9 mouse cellular contexts compared by ENCODE assay signal in genomic region chr11:79144043-79144591, GRCm38 (mm10). TPM values are rescaled to one million over a fixed set of nuclear protein-coding genes. Genes with fewer than 3 reads are reported as not detected.
DNase-seq lines count a peak whose midpoint lies in the region; ATAC-seq lines count a peak whose summit lies in the region.
"Had no signal": no experiment of that assay in that cellular context is flagged by ENCODE, and none has a peak within 500 bp of the region (broad histone marks: within the 10 kb centered on the region; RNA-seq: fewer than 3 reads in every experiment).

No protein-coding gene starts in this region.

- peak overlapping the region; percentile 81 for H3K4me3 ChIP-seq in lung, embryonic 16.5 days (ENCODE audit: low read length)
- H3K4me3 ChIP-seq in forebrain, embryonic 16.5 days (replicated peaks; ENCODE audit: low read length) = peak overlapping the region; percentile 91; the same call in 1 of the 2 replicates
- no peak overlapping the region for H3K4me3 ChIP-seq in liver, embryonic 12.5 days
- no peak overlapping the region; the same call in 1 of the 2 replicates for H3K4me3 ChIP-seq in stomach, embryonic 16.5 days (replicated peaks; ENCODE audit: low read length)

- H3K36me3 ChIP-seq in lung, embryonic 16.5 days (ENCODE audit: control insufficient read depth, insufficient read depth, low read length) = no peaks in the 10 kb centered on the region
- H3K36me3 ChIP-seq in forebrain, embryonic 16.5 days (ENCODE audit: control insufficient read depth, insufficient read depth) = no peaks in the 10 kb centered on the region
- no peaks in the 10 kb centered on the region for H3K36me3 ChIP-seq in liver, embryonic 12.5 days
- H3K36me3 ChIP-seq in stomach, embryonic 16.5 days (ENCODE audit: control insufficient read depth, insufficient read depth, low read length) = no peaks in the 10 kb centered on the region

- H3K9ac ChIP-seq in lung, embryonic 16.5 days (ENCODE audit: low read length) = no peak overlapping the region
- no peak overlapping the region for H3K9ac ChIP-seq in forebrain, embryonic 16.5 days (replicated peaks; ENCODE audit: low read depth, low read length)
- H3K9ac ChIP-seq in liver, embryonic 12.5 days = no peak overlapping the region; the same call in 1 of the 2 replicates
- H3K9ac ChIP-seq in stomach, embryonic 16.5 days (ENCODE audit: low read length) = no peak overlapping the region

- no peak overlapping the region; the same call in 1 of the 2 replicates for H3K27ac ChIP-seq in lung, embryonic 16.5 days (ENCODE audit: low read length)
- H3K27ac ChIP-seq in forebrain, embryonic 16.5 days (ENCODE audit: low read length) = no peak overlapping the region
- no peak overlapping the region for H3K27ac ChIP-seq in liver, embryonic 12.5 days
- no peak overlapping the region for H3K27ac ChIP-seq in stomach, embryonic 16.5 days (ENCODE audit: low read length)

- WGBS in lung, embryonic 16.5 days = 79% methylated on average over 2 of the region's 2 CpGs
- WGBS in forebrain, embryonic 16.5 days = 70% methylated on average over 2 of the region's 2 CpGs
- WGBS in liver, embryonic 12.5 days (ENCODE audit: insufficient replicate concordance) = 68% methylated on average over 2 of the region's 2 CpGs
- 87% methylated on average over 2 of the region's 2 CpGs for WGBS in stomach, embryonic 16.5 days

- peak overlapping the region; percentile 68 for H3K4me2 ChIP-seq in lung, embryonic 16.5 days (ENCODE audit: low read depth, low read length)
- H3K4me2 ChIP-seq in forebrain, embryonic 16.5 days (ENCODE audit: low read length) = peak overlapping the region; percentile 56
- H3K4me2 ChIP-seq in liver, embryonic 12.5 days = peak overlapping the region; percentile 97
- peak overlapping the region; percentile 75 for H3K4me2 ChIP-seq in stomach, embryonic 16.5 days (ENCODE audit: low read depth, low read length)

- no peak for ATAC-seq in lung, embryonic 16.5 days (ENCODE audit: low read depth)
- ATAC-seq in forebrain, embryonic 16.5 days = no peak
- ATAC-seq in liver, embryonic 12.5 days = no peak
- ATAC-seq in stomach, embryonic 16.5 days (ENCODE audit: insufficient read depth, low FRiP score) = no peak

- DNase-seq in lung, postnatal 10 days = no peak
- no peak for DNase-seq in urinary bladder, postnatal 4 days (ENCODE audit: low spot score in 2 of 2)
- DNase-seq in left cerebral cortex, adult 8-10 months (ENCODE audit: low spot score in 2 of 2) = no peak
- DNase-seq: cerebellum, adult 2 months; right cerebral cortex, postnatal 14 days had no signal

- H3K27me3 ChIP-seq in lung, embryonic 16.5 days (ENCODE audit: control insufficient read depth, insufficient read depth, low read depth, low read length) = no peaks in the 10 kb centered on the region
- no peaks in the 10 kb centered on the region for H3K27me3 ChIP-seq in forebrain, embryonic 16.5 days (replicated peaks; ENCODE audit: control insufficient read depth, insufficient read depth, low read length)
- no peaks in the 10 kb centered on the region for H3K27me3 ChIP-seq in liver, embryonic 12.5 days (replicated peaks)
- no peaks in the 10 kb centered on the region for H3K27me3 ChIP-seq in stomach, embryonic 16.5 days (ENCODE audit: control insufficient read depth, insufficient read depth, low read length)

- no peaks in the 10 kb centered on the region for H3K9me3 ChIP-seq in lung, embryonic 16.5 days (ENCODE audit: control insufficient read depth, low read length)
- no peaks in the 10 kb centered on the region for H3K9me3 ChIP-seq in forebrain, embryonic 16.5 days (ENCODE audit: control insufficient read depth, low read length)
- H3K9me3 ChIP-seq in liver, embryonic 12.5 days (replicated peaks) = no peaks in the 10 kb centered on the region
- no peaks in the 10 kb centered on the region for H3K9me3 ChIP-seq in stomach, embryonic 16.5 days (replicated peaks; ENCODE audit: control insufficient read depth, low read length)

- peaks cover 21% of the 10 kb centered on the region for H3K4me1 ChIP-seq in lung, embryonic 16.5 days (replicated peaks; ENCODE audit: control insufficient read depth, insufficient read depth, low read length)
- H3K4me1 ChIP-seq in forebrain, embryonic 16.5 days (replicated peaks; ENCODE audit: control insufficient read depth, insufficient read depth, low read length) = peaks cover 30% of the 10 kb centered on the region
- peaks cover 58% of the 10 kb centered on the region for H3K4me1 ChIP-seq in liver, embryonic 12.5 days
- peaks cover 20% of the 10 kb centered on the region for H3K4me1 ChIP-seq in stomach, embryonic 16.5 days (ENCODE audit: control insufficient read depth, insufficient read depth, low read length)

RNA-seq across cellular contexts. Expression of gene Ksr1, which starts 2.1 kb away (rescaled TPM):
- 3.3 and 3.7 TPM in 2 replicates for polyA plus RNA-seq in lung, embryonic 16.5 days (2015; fragmentation: Nextera tagmentation; extraction: Ambion mirVana)
- polyA plus RNA-seq in forebrain, embryonic 16.5 days (2015; fragmentation: Nextera tagmentation; extraction: Ambion mirVana) = 3.7 and 5.1 TPM in 2 replicates
- 2.4 and 3.1 TPM in 2 replicates for polyA plus RNA-seq in liver, embryonic 12.5 days (2016; fragmentation: Nextera tagmentation; extraction: Ambion mirVana)
- 2.1 and 3.2 TPM in 2 replicates for polyA plus RNA-seq in stomach, embryonic 16.5 days (2015; fragmentation: Nextera tagmentation; extraction: Ambion mirVana)
- total RNA-seq in left cerebral cortex, adult 8-10 months (2022) = 10 to 100 TPM; 53.6 to 63.6 (median 56.0) TPM

Comparison
In these comparisons a context has a peak if more than half of its experiments do, and no peak if none do; other contexts are left out.
1. H3K4me3 ChIP-seq: peak in lung, embryonic 16.5 days (single experiment) and forebrain, embryonic 16.5 days (single experiment); none in liver, embryonic 12.5 days (single experiment) and stomach, embryonic 16.5 days (single experiment).
2. Peak in every context shown above with its lines, with median percentiles within 50 percentile points of each other: H3K4me2 ChIP-seq.